Mouse (Mus musculus): ENCODE measurements at regions not wholly inside any gene's neighbourhood (a gene's known extent, or its start where the extent isn't known, plus 50 kb on each side); places are given as distances from the start of the nearest gene placed in this dataset.

DNA sequence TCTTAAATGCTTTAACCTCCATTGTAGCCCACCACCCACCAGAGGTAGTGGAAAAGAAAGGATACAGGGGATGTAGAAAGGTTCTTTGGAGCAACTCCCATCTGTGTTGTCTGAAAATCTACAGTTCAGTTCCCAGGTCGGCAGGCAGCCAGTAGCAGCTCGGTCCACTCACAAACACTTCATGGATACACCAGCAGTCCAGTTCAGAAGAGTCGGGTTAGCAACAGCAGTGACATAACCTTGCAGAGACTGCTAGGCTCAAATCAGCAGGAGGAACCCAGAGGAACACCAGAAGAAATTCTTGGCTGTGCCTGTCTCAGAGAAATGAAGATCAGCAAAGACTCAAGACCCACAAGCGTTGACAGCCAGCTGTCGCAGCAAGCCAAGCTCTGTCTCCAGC, 128.5 kb downstream of the Rpl14 start:
- no peak overlapping the region for H3K27ac ChIP-seq
- 89% methylated on average over 5 of the region's 5 CpGs for WGBS

DNA sequence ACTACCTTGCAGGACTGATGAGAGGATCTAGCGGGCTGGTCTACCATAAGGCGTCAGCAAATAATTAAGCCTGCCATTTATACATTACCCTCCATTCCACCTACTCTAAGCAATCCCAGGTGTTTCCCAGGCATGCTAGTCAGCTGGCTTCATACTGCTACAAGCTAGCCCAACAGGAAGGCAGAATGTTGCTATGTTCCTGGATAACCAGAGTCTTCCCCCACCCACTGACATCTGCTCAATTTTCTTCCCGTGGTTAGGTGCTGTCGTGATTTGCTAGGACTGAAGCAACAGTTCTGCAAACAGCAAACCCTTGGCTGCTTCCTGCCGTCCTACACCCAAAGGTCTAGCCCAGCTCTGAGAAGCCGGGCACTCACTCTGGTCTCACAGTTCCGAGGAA, 131.6 kb downstream of the Rpl14 start:
- Histone ChIP-seq H3K36me3 (no peaks in the 10 kb centered on the region), H3K9ac (no peak overlapping the region), H3K4me1 (peaks cover 15% of the 10 kb centered on the region), H3K4me2 (replicated peaks) (no peak overlapping the region), H3K27ac (no peak overlapping the region), H3K4me3 (no peak overlapping the region), H3K27me3 (no peaks in the 10 kb centered on the region), H3K9me3 (no peaks in the 10 kb centered on the region)
- ATAC-seq (ENCODE audit: insufficient number of reproducible peaks, insufficient read depth, low FRiP score, low TSS enrichment) = no peak
- WGBS = 58% methylated on average over 7 of the region's 7 CpGs

More for the DNA sequence above, 128.5 kb downstream of the Rpl14 start:
- H3K27me3 ChIP-seq = no peaks in the 10 kb centered on the region
- peaks cover 7% of the 10 kb centered on the region; the same call in 1 of the 2 replicates for H3K4me1 ChIP-seq
- H3K9ac ChIP-seq = no peak overlapping the region
- no peak for ATAC-seq (ENCODE audit: insufficient number of reproducible peaks, insufficient read depth, low FRiP score, low TSS enrichment)
- no peaks in the 10 kb centered on the region for H3K36me3 ChIP-seq
- no peak overlapping the region for H3K4me3 ChIP-seq
- no peak overlapping the region for H3K4me2 ChIP-seq (replicated peaks)
- H3K9me3 ChIP-seq = no peaks in the 10 kb centered on the region

DNA sequence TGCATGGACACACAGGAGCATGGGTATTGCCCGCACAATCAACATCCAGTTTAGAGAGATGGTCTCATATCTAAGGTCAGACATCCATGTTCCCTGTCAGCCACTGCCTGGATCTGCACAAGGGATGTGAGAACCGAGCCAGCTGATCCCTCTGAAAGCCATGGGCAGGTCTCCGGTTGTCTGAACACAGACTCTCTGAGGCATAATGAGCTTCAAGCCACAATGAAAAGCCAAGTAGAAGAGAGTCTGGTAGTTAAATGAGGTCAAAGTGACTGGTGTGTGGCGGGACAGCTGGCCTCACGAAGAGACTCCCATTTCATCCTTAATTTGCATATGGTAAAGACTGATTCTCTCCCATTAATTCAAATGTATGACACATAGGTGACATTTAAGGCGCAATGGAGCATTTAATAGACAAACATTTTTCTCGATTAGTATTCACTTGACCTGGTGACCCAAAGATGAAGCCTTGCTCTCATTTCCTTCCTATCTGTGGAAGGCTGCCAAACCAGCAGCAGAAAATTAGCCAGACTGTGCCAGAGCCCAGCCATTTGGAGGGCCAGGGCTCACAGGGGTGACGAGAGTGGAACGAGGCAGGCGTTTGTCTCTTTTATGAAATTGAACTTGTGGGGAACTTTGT, 132.2 kb downstream of the Rpl14 start:
- Histone ChIP-seq H3K4me3 (no peak overlapping the region), H3K4me2 (replicated peaks) (no peak overlapping the region), H3K27me3 (no peaks in the 10 kb centered on the region), H3K36me3 (no peaks in the 10 kb centered on the region), H3K4me1 (peaks cover 19% of the 10 kb centered on the region), H3K9ac (no peak overlapping the region), H3K27ac (no peak overlapping the region), H3K9me3 (no peaks in the 10 kb centered on the region)
- no peak for ATAC-seq (ENCODE audit: insufficient number of reproducible peaks, insufficient read depth, low FRiP score, low TSS enrichment)
- WGBS = 70% methylated on average over 10 of the region's 10 CpGs

DNA sequence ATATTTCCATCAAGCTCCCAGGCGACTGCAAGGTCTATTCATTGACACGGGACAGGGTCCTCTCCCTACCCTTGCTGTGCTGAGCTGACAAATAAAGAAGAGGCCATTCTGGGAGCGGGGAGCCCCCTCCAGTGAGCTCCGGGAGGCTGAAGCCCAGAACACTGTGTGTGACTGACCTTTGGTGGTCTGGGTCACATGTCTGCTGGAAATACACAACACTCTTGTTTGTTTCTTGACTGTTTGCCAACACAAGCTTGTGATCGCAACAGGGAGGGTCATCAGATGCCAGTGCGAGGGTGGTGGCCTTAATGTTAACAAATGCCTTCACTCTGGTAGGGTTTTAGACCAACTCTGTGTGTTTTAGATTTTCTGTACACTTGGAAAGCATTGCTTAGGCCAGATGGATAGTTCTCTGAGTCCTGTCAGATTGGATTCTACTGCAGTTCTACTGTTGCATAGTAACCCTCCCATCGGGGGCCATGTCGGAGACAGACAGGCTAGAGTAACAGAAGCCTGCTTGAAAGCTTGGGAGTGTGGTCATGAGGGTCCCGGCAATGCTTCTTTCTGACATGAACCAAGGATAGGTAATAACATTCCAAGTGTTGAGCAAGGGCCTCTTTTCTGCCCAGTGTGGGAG, 135.4 kb downstream of the Rpl14 start:
- ATAC-seq (ENCODE audit: insufficient number of reproducible peaks, insufficient read depth, low FRiP score, low TSS enrichment) = no peak
- Histone ChIP-seq H3K4me3 (no peak overlapping the region), H3K36me3 (no peaks in the 10 kb centered on the region), H3K4me2 (replicated peaks) (no peak overlapping the region), H3K4me1 (peaks cover 22% of the 10 kb centered on the region), H3K9me3 (0 out of 2 replicates have a peak, but pooled peaks cover 3% of the 10 kb centered on the region), H3K9ac (no peak overlapping the region), H3K27me3 (no peaks in the 10 kb centered on the region), H3K27ac (no peak overlapping the region)
- 60% methylated on average over 9 of the region's 9 CpGs for WGBS

DNA sequence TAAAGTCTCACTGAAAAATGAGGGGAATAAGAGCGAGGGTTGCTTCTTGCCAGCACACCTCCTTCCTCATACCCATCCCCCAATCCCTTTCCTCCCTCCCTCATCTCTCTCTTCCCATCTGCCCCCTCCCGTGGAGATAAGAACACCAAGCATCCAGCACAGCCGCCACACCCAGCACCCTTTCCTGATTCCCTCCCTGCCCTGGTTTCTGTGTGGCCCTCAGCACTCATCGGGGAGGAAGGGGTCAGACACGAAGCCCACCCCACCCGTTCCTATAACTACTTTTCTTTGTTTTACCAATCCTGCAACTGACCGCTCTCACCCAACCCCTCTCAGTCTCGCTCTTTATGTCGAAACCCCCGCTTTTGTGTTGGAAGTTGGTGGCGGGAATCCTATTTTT, 137.3 kb downstream of the Rpl14 start:
- Histone ChIP-seq H3K4me2 (replicated peaks) (peak overlapping the region; percentile 35), H3K9me3 (0 out of 2 replicates have a peak, but pooled peaks cover 3% of the 10 kb centered on the region), H3K27ac (no peak overlapping the region), H3K4me1 (peaks cover 16% of the 10 kb centered on the region), H3K4me3 (no peak overlapping the region), H3K27me3 (no peaks in the 10 kb centered on the region), H3K9ac (no peak overlapping the region), H3K36me3 (no peaks in the 10 kb centered on the region)
- 10% methylated on average over 11 of the region's 11 CpGs for WGBS
- no peak for ATAC-seq (ENCODE audit: insufficient number of reproducible peaks, insufficient read depth, low FRiP score, low TSS enrichment)

DNA sequence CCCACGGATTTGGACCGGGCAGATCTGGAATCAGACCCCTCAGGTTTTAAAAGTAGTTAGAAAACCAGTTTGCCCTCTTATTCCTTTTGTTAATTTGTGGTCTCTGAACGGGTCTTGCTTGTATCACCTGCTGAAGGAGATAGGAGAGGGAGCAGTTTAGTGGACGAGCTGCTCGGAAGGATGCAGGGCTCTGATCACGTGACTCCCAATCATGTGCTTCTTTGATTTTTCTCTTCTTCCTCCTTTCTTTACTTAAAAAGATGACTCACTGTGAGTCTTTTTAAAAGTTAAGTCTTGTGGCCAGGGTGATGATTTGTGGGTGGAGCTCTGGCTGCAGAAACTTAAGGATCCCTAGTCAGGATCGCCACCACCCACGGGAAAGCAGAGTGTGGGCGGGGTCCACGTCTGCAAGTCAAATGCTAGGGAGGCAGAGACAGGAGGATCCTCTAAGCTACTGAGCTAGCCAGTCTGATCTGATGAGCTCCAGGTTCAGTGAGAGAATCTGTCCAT, 138.0 kb downstream of the Rpl14 start:
- H3K27ac ChIP-seq = 0 out of 2 replicates have a peak overlapping the region, but pooled peaks have one; percentile 43
- H3K4me1 ChIP-seq = peaks cover 16% of the 10 kb centered on the region
- H3K9ac ChIP-seq = no peak overlapping the region
- H3K27me3 ChIP-seq = no peaks in the 10 kb centered on the region
- 67% methylated on average over 10 of the region's 10 CpGs for WGBS
- 0 out of 2 replicates have a peak, but pooled peaks cover 3% of the 10 kb centered on the region for H3K9me3 ChIP-seq
- peak overlapping the region; percentile 35 for H3K4me2 ChIP-seq (replicated peaks)
- no peaks in the 10 kb centered on the region for H3K36me3 ChIP-seq
- no peak overlapping the region for H3K4me3 ChIP-seq
- ATAC-seq (ENCODE audit: insufficient number of reproducible peaks, insufficient read depth, low FRiP score, low TSS enrichment) = no peak

DNA sequence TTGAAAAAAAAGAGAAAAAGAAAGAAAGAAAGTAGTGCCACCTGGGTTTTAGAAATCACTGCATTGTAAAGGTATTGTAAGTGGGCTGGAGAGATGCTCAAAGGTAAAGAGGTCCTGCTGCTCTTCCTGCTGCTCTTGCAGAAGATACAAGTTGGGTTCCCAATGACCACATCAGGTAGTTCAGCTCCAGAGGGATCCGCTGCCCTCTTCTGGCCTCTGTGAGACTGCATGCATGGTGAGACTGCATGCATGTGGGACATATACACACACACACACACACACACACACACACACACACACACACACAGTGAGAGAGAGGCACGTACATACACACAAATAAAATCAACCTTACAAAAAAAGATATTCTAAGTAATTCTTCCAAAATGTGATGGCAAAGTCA, 141.7 kb downstream of the Rpl14 start:
- Histone ChIP-seq H3K27ac (no peak overlapping the region), H3K4me3 (no peak overlapping the region), H3K9ac (no peak overlapping the region), H3K36me3 (no peaks in the 10 kb centered on the region), H3K9me3 (0 out of 2 replicates have a peak, but pooled peaks cover 3% of the 10 kb centered on the region), H3K4me2 (replicated peaks) (no peak overlapping the region), H3K27me3 (no peaks in the 10 kb centered on the region), H3K4me1 (peaks cover 12% of the 10 kb centered on the region)
- ATAC-seq (ENCODE audit: insufficient number of reproducible peaks, insufficient read depth, low FRiP score, low TSS enrichment) = no peak
- 90% methylated on average over 2 of the region's 2 CpGs for WGBS

DNA sequence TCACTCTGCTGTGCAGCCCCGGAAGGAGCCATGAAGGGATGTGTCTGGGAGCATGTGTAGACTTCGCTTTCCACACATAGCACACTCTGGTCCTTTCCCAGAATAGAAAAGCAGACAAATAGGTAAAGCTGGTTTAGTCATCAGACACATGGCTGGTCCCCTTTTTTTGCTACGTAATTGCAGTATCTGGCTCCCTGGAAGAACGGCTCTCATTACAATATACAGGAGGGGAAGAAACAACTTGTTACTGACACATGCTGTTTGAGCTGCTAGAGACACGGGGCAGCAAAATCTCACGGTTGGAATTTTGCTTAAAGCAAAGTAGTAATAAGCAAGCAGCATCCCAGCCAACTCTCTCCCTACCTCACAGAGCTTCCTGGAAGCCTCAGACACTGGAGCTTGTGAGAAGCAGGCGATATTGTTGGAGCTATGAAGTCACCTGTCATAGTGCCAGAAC, 144.4 kb downstream of the Rpl14 start:
- Histone ChIP-seq H3K36me3 (no peaks in the 10 kb centered on the region), H3K4me1 (peaks cover 5% of the 10 kb centered on the region; the same call in 1 of the 2 replicates), H3K27me3 (no peaks in the 10 kb centered on the region), H3K4me3 (no peak overlapping the region), H3K9me3 (0 out of 2 replicates have a peak, but pooled peaks cover 3% of the 10 kb centered on the region), H3K27ac (0 out of 2 replicates have a peak overlapping the region, but pooled peaks have one; percentile 17), H3K9ac (no peak overlapping the region), H3K4me2 (replicated peaks) (no peak overlapping the region)
- ATAC-seq (ENCODE audit: insufficient number of reproducible peaks, insufficient read depth, low FRiP score, low TSS enrichment) = no peak
- 64% methylated on average over 7 of the region's 7 CpGs for WGBS

DNA sequence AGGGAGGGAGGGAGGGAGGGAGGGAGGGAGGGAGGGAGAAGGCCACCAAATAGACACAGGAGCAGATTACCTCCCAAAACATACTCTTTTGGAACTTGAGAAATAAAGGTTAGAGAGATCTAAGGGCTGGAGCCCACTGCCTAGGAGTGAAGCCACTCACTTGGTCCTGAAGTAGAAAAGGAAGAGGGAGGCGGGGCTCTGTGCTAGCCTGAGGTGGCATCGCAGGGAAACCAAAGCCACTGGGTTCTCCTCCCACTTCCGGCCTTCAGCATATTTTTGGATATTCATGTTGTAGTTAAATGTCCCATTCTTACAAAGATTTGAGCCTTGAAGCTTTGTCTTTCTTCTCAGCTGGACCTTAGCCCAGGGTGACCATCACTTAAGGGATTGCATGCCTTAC, 147.6 kb downstream of the Rpl14 start:
- H3K27ac ChIP-seq = no peak overlapping the region
- ATAC-seq (ENCODE audit: insufficient number of reproducible peaks, insufficient read depth, low FRiP score, low TSS enrichment) = no peak
- no peak overlapping the region for H3K4me2 ChIP-seq (replicated peaks)
- no peak overlapping the region for H3K9ac ChIP-seq
- peaks cover 5% of the 10 kb centered on the region; the same call in 1 of the 2 replicates for H3K4me1 ChIP-seq
- no peaks in the 10 kb centered on the region for H3K9me3 ChIP-seq
- no peaks in the 10 kb centered on the region for H3K27me3 ChIP-seq
- 84% methylated on average over 3 of the region's 3 CpGs for WGBS
- no peaks in the 10 kb centered on the region for H3K36me3 ChIP-seq
- no peak overlapping the region for H3K4me3 ChIP-seq

DNA sequence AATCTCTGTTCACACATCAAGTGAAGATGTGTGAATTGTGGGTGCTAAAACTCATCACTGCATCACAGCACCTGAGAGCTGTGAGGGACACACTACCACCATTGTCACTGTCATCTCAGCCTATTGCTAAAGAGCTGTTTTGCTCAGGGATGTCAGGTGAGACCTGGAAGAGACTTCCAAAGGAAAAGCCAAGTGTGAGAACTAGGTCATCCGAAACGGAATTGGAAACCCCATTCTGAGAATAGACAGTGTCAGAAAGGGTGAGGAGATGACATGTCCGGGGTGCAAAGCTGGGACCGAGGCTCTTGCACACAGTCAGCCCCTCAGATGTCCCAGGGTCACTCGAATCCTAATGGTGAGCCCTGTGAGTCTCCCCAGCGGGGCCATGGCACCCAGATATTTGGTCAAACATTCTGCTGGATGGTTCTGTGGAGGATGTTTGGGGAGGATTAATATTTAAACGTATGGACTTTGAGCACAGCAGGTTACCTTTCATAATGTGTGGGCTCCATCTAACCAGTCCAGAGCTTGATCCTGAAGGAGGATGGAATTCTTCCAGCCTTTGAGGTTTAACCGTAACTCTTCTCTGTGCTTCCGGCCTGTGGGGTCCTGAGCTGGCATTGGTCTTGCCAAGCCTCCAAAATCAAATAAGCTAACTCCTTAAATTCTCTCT, 150.3 kb downstream of the Rpl14 start:
- H3K27ac ChIP-seq = no peak overlapping the region
- ATAC-seq (ENCODE audit: insufficient number of reproducible peaks, insufficient read depth, low FRiP score, low TSS enrichment) = no peak
- no peaks in the 10 kb centered on the region for H3K4me1 ChIP-seq
- no peak overlapping the region for H3K4me3 ChIP-seq
- H3K9me3 ChIP-seq = no peaks in the 10 kb centered on the region
- no peak overlapping the region for H3K4me2 ChIP-seq (replicated peaks)
- WGBS = 87% methylated on average over 9 of the region's 9 CpGs
- no peak overlapping the region for H3K9ac ChIP-seq
- no peaks in the 10 kb centered on the region for H3K36me3 ChIP-seq
- H3K27me3 ChIP-seq = no peaks in the 10 kb centered on the region

DNA sequence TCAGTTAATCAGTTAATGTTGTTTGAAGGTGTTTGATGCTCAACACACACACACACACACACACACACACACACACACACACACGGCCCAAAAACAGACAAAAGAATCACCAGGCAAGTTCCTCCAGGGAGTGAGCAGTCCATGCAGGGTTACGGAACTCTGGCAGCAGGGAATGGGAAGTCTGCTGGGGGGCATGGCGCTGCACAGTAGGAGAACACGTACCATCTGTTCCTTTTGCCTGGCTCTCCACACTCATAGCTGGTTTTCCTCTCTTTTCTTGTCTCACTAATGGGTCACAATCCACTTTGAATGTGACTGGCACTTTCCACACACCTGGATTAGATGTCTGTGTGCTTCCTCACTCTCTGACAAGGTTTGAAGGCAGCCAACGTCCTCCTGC, 151.8 kb downstream of the Rpl14 start:
- Histone ChIP-seq H3K4me1 (no peaks in the 10 kb centered on the region), H3K4me3 (no peak overlapping the region), H3K27ac (no peak overlapping the region), H3K27me3 (no peaks in the 10 kb centered on the region), H3K9ac (no peak overlapping the region), H3K36me3 (no peaks in the 10 kb centered on the region), H3K4me2 (replicated peaks) (no peak overlapping the region), H3K9me3 (0 out of 2 replicates have a peak, but pooled peaks cover 4% of the 10 kb centered on the region)
- no peak for ATAC-seq (ENCODE audit: insufficient number of reproducible peaks, insufficient read depth, low FRiP score, low TSS enrichment)
- WGBS = 60% methylated on average over 5 of the region's 5 CpGs
